Mouse (Mus musculus): ENCODE data around the gene Gse1. TPM values are rescaled to one million over a fixed set of nuclear protein-coding genes. Genes with fewer than 3 reads are reported as not detected.

Gse1 gene
- polyA plus RNA-seq, 1 experiment from 2014 or later, result 14.3 TPM

DNA sequence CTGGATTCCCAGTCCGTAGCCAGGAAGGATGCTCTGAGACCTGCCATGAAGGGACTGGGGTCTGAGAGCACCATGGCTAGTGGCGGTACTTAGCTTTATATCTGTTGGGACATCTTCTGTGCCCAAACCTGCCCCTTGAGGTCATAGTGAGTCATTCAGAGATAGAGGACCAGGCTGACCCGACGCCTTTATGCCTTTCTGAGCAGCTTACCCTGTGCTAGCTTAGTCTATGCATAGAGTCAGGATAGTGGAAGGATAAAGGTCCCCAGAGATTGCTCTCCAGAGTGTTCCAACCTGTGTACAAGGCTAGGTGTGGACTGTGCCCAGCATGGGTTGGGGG lies 264.6 kb downstream of the Gse1 start:
- H3K27me3 ChIP-seq (ENCODE audit: insufficient read depth, low read length), result no peaks in the 10 kb centered on the region
- WGBS, result 52% methylated on average over 4 of the region's 4 CpGs
- no peak for ATAC-seq (ENCODE audit: insufficient read depth)
- H3K4me2 ChIP-seq, result peak overlapping the region; percentile 99; the same call in 1 of the 2 replicates
- no peaks in the 10 kb centered on the region for H3K36me3 ChIP-seq (ENCODE audit: insufficient read depth)
- peaks cover 75% of the 10 kb centered on the region for H3K4me1 ChIP-seq (ENCODE audit: insufficient read depth)
- H3K9ac ChIP-seq, result no peak overlapping the region
- DNase-seq, result no peak
- no peak for TF ChIP-seq CTCF (IDR thresholded peaks at IDR 0.05; ENCODE audit: low read depth)
- no peak overlapping the region for H3K4me3 ChIP-seq (ENCODE audit: low read depth, low read length)
- H3K9me3 ChIP-seq (ENCODE audit: low read depth, low read length), result no peaks in the 10 kb centered on the region
- H3K27ac ChIP-seq (ENCODE audit: low read depth), result no peak overlapping the region

DNA sequence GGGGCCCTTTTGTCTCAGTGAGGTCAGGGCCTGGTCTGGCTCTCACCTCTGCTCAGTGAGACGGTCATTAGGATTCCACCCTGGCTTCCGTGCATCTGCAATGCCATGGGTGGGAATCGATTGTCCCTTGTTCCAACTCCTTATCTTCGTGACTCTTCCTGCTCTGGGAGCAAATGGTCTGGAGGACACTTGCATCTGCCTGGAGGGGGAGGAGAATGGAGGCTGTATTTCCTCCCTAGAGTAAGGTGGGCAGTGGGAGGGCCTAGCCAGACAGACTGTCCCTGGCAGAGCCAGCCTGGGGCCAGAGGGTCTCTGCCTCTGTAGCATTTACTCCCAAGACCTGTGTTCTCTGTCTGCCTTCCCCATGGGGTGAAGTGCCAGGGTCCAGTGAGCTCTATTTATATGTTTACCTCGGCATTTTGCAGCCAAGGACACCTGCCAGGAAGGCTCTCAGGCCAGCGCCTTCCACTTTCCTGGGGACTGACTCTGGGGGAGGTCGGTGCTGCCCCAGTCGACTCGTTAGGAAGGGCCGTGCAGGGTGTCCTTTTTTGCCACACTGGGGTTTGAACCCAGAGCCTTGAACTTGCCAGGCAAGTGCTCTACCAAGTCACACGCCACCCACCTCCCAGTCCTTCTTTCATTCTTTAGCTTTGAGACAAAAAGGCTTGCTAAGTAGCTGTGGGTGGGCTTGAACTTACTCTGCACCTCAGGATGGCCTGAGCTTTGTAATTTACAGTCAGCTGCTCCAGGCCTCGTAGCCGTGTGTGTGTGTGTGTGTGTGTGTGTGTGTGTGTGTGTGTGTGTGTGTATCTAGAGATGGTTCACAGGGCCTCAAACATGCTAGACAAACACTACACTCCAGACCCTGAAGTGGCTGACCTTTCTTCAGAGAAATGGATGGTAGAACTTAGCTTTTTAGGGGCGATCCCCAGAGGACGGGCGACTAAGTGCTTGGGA lies 265.5 kb downstream of the Gse1 start:
- H3K4me3 ChIP-seq (ENCODE audit: low read depth, low read length), result no peak overlapping the region
- no peak for TF ChIP-seq CTCF (IDR thresholded peaks at IDR 0.05; ENCODE audit: low read depth)
- peaks cover 85% of the 10 kb centered on the region for H3K4me1 ChIP-seq (ENCODE audit: insufficient read depth)
- H3K9ac ChIP-seq, result no peak overlapping the region; the same call in 1 of the 2 replicates
- DNase-seq (no peak), ATAC-seq (ENCODE audit: insufficient read depth) (no peak)
- H3K36me3 ChIP-seq (ENCODE audit: insufficient read depth), result no peaks in the 10 kb centered on the region
- H3K4me2 ChIP-seq, result peak overlapping the region; percentile 99; the same call in 1 of the 2 replicates
- no peaks in the 10 kb centered on the region for H3K27me3 ChIP-seq (ENCODE audit: insufficient read depth, low read length)
- 47% methylated on average over 16 of the region's 16 CpGs for WGBS
- no peaks in the 10 kb centered on the region for H3K9me3 ChIP-seq (ENCODE audit: low read depth, low read length)
- peak overlapping the region; percentile 84 for H3K27ac ChIP-seq (ENCODE audit: low read depth)

DNA sequence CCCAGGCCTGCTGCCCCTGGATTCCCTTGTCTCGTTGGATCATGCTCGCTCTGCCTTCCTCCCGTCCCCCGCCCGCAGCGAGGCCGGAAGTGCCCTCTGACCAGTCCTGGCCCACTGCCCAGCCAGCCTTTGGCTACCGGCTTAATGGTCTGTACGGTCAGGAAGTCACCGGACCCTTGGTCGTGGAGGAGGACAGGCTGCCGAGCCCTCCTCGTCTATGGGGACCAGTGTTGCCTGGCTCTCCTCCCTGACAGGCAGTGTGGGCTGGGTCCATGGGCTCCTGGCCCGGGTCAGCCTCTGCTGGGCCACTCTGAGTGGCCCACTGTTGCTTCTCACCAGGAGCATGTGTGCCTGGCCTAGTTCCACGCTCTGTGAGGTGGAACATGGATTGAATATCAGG lies 266.6 kb downstream of the Gse1 start:
- no peak for TF ChIP-seq CTCF (IDR thresholded peaks at IDR 0.05; ENCODE audit: low read depth)
- Histone ChIP-seq H3K27me3 (ENCODE audit: insufficient read depth, low read length) (no peaks in the 10 kb centered on the region), H3K4me3 (ENCODE audit: low read depth, low read length) (no peak overlapping the region), H3K4me1 (ENCODE audit: insufficient read depth) (peaks cover 87% of the 10 kb centered on the region), H3K9me3 (ENCODE audit: low read depth, low read length) (no peaks in the 10 kb centered on the region), H3K4me2 (peak overlapping the region; percentile 32), H3K36me3 (ENCODE audit: insufficient read depth) (no peaks in the 10 kb centered on the region), H3K9ac (peak overlapping the region; percentile 9), H3K27ac (ENCODE audit: low read depth) (peak overlapping the region; percentile 84)
- ATAC-seq (ENCODE audit: insufficient read depth), result peak; percentile 28
- WGBS, result 10% methylated on average over 15 of the region's 15 CpGs
- peak; percentile 91 for DNase-seq

DNA sequence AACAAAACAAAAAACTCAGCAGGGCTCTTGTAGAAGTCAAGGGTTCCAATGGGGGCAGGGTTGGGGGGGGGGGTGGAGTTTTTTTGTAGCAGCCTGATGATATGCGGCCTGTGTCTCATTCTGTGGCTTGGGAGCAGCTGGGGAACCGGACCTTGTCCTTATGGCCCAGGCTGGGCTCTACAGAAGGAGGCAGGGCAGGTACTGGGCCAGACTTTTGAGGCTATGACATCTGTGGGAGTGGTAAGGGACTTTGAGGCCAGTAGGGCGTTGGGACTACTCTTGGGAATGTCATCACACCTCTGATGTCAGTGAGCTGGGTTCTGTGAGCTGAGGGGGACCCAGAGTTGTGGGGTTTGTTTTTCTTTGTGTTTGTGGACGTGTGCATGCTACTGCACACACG lies 267.2 kb downstream of the Gse1 start:
- no peak overlapping the region for H3K4me3 ChIP-seq (ENCODE audit: low read depth, low read length)
- ATAC-seq (ENCODE audit: insufficient read depth) (no peak), DNase-seq (no peak)
- no peak overlapping the region for H3K9ac ChIP-seq
- H3K27ac ChIP-seq (ENCODE audit: low read depth), result peak overlapping the region; percentile 84
- H3K4me1 ChIP-seq (ENCODE audit: insufficient read depth), result peaks cover 82% of the 10 kb centered on the region
- peak overlapping the region; percentile 32 for H3K4me2 ChIP-seq
- H3K9me3 ChIP-seq (ENCODE audit: low read depth, low read length), result no peaks in the 10 kb centered on the region
- WGBS, result 51% methylated on average over 5 of the region's 5 CpGs
- 0 out of 2 replicates have a peak, but pooled peaks cover 3% of the 10 kb centered on the region for H3K36me3 ChIP-seq (ENCODE audit: insufficient read depth)
- TF ChIP-seq CTCF (IDR thresholded peaks at IDR 0.05; ENCODE audit: low read depth), result no peak
- no peaks in the 10 kb centered on the region for H3K27me3 ChIP-seq (ENCODE audit: insufficient read depth, low read length)

DNA sequence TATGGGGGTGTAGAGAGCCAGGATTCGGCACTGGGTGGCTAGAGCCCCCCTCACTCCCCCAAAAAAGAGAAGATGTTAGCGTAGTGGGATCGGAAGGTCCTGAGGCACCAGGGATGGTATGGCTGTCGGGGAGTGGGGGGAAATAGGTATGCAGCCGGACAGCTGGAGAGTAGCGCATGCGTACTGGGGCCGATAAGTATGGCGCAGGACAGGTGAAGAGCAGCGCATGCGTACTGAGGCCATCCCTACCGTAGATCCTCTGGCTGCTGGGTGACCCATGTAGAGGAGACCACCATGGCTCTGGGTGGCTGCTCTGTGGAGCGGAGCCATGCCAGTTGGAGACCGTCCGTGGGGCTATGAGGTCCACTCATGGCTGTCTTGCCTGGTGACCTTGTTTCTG lies 268.2 kb downstream of the Gse1 start:
- no peak overlapping the region for H3K4me2 ChIP-seq
- ATAC-seq (ENCODE audit: insufficient read depth) (no peak), DNase-seq (no peak)
- H3K27ac ChIP-seq (ENCODE audit: low read depth), result no peak overlapping the region
- H3K4me1 ChIP-seq (ENCODE audit: insufficient read depth), result peaks cover 72% of the 10 kb centered on the region
- no peaks in the 10 kb centered on the region for H3K9me3 ChIP-seq (ENCODE audit: low read depth, low read length)
- no peaks in the 10 kb centered on the region for H3K27me3 ChIP-seq (ENCODE audit: insufficient read depth, low read length)
- H3K4me3 ChIP-seq (ENCODE audit: low read depth, low read length), result no peak overlapping the region
- H3K9ac ChIP-seq, result no peak overlapping the region
- 96% methylated on average over 15 of the region's 15 CpGs for WGBS
- 0 out of 2 replicates have a peak, but pooled peaks cover 3% of the 10 kb centered on the region for H3K36me3 ChIP-seq (ENCODE audit: insufficient read depth)
- no peak for TF ChIP-seq CTCF (IDR thresholded peaks at IDR 0.05; ENCODE audit: low read depth)

DNA sequence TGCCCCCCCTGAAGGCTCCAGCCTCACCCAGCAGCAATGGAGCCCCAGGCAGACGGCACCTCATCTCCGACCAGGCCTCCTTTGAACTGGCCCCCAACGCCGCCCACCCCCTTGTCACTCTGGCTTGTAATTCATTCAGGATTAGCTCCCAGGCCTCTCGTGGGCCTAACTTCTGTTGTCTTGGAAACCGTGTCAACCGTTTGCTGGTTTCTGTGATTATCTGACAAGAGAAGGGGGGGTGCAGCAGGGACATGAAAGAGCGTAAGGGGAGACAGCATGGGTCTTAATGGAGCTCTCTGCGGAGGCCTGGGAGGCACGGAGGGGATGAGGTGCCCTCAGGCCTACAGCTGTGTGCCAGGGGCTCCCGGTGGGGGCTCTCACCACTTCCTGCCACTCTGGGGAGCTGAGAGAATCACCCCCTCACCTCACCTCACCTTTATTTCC lies 269.3 kb downstream of the Gse1 start:
- ATAC-seq (ENCODE audit: insufficient read depth) (no peak), DNase-seq (no peak)
- H3K9me3 ChIP-seq (ENCODE audit: low read depth, low read length), result no peaks in the 10 kb centered on the region
- peak overlapping the region; percentile 43; the same call in 1 of the 2 replicates for H3K4me2 ChIP-seq
- H3K27ac ChIP-seq (ENCODE audit: low read depth), result peak overlapping the region; percentile 63
- no peak overlapping the region for H3K4me3 ChIP-seq (ENCODE audit: low read depth, low read length)
- no peak for TF ChIP-seq CTCF (IDR thresholded peaks at IDR 0.05; ENCODE audit: low read depth)
- peaks cover 62% of the 10 kb centered on the region for H3K4me1 ChIP-seq (ENCODE audit: insufficient read depth)
- H3K9ac ChIP-seq, result peak overlapping the region; percentile 29; the same call in 1 of the 2 replicates
- 29% methylated on average over 11 of the region's 11 CpGs for WGBS
- H3K27me3 ChIP-seq (ENCODE audit: insufficient read depth, low read length), result no peaks in the 10 kb centered on the region
- H3K36me3 ChIP-seq (ENCODE audit: insufficient read depth), result 0 out of 2 replicates have a peak, but pooled peaks cover 3% of the 10 kb centered on the region

DNA sequence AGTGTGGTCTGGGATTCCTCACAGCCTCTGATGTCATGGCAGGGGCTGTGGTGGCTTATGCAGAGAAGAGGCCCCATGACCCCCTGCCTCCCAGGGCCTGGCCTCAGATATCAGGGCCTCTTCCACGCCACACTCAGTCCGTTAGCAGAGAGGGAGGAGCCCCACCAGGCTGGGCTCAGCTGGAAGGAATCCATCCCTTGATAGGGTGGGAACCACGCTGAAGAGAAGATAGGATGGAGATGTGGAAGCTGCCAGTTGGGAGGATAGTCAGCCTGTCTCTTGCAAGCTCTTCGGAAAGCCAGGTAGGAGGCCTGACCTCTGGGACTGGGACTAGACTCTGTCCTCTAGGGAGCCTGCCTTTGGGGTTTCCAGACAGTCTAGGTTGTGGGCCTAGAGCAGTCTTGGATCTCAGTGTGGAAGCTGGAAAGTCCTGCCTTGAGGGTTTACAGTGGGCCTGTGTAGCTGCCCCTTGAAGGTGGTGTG lies 270.1 kb downstream of the Gse1 start:
- 0 out of 2 replicates have a peak, but pooled peaks cover 3% of the 10 kb centered on the region for H3K36me3 ChIP-seq (ENCODE audit: insufficient read depth)
- H3K9me3 ChIP-seq (ENCODE audit: low read depth, low read length), result no peaks in the 10 kb centered on the region
- H3K27ac ChIP-seq (ENCODE audit: low read depth), result peak overlapping the region; percentile 63; the same call in 1 of the 2 replicates
- peak overlapping the region; percentile 2; the same call in 1 of the 2 replicates for H3K4me3 ChIP-seq (ENCODE audit: low read depth, low read length)
- H3K4me1 ChIP-seq (ENCODE audit: insufficient read depth), result peaks cover 53% of the 10 kb centered on the region
- WGBS, result 18% methylated on average over 4 of the region's 4 CpGs
- peak overlapping the region; percentile 43 for H3K4me2 ChIP-seq
- H3K27me3 ChIP-seq (ENCODE audit: insufficient read depth, low read length), result no peaks in the 10 kb centered on the region
- DNase-seq (peak; percentile 63), ATAC-seq (ENCODE audit: insufficient read depth) (peak; percentile 30)
- no peak for TF ChIP-seq CTCF (IDR thresholded peaks at IDR 0.05; ENCODE audit: low read depth)
- no peak overlapping the region; the same call in 1 of the 2 replicates for H3K9ac ChIP-seq

Data from lung, embryonic 14.5 days (tissue).